Mouse (Mus musculus): ENCODE measurements around the gene Acsm2. TPM values are rescaled to one million over a fixed set of nuclear protein-coding genes. Genes with fewer than 3 reads are reported as not detected.

Acsm2 gene
- polyA plus RNA-seq, 1 experiment from 2014 or later: 0.15 TPM

GRCm38 (mm10) chr7:119519654-119520053 is 34.5 kb upstream of the Acsm2 start:
- Histone ChIP-seq H3K4me1 (ENCODE audit: insufficient read depth) (peaks cover 9% of the 10 kb centered on the region; the same call in 1 of the 2 replicates), H3K27me3 (ENCODE audit: insufficient read depth, low read length) (no peaks in the 10 kb centered on the region), H3K9ac (replicated peaks) (no peak overlapping the region), H3K36me3 (replicated peaks; ENCODE audit: insufficient read depth, low read length) (no peaks in the 10 kb centered on the region), H3K27ac (ENCODE audit: low read depth) (no peak overlapping the region), H3K4me2 (ENCODE audit: low read depth, low read length) (no peak overlapping the region), H3K9me3 (ENCODE audit: low read length) (no peaks in the 10 kb centered on the region), H3K4me3 (ENCODE audit: low read depth, low read length) (no peak overlapping the region)
- ATAC-seq: peak; percentile 62
- peak; percentile 80 for DNase-seq
- 50% methylated on average over 5 of the region's 5 CpGs for WGBS (ENCODE audit: insufficient replicate concordance)
- TF ChIP-seq EP300 (IDR thresholded peaks at IDR 0.05; ENCODE audit: low read depth): no peak
- peak; percentile 88 for TF ChIP-seq CTCF (IDR thresholded peaks at IDR 0.05; ENCODE audit: low read depth)

GRCm38 (mm10) chr7:119521816-119522215 is 32.3 kb upstream of the Acsm2 start:
- Histone ChIP-seq H3K4me3 (ENCODE audit: low read depth, low read length) (no peak overlapping the region), H3K4me1 (ENCODE audit: insufficient read depth) (peaks cover 6% of the 10 kb centered on the region; the same call in 1 of the 2 replicates), H3K27ac (ENCODE audit: low read depth) (no peak overlapping the region), H3K9me3 (ENCODE audit: low read length) (no peaks in the 10 kb centered on the region), H3K4me2 (ENCODE audit: low read depth, low read length) (no peak overlapping the region), H3K9ac (replicated peaks) (no peak overlapping the region), H3K36me3 (replicated peaks; ENCODE audit: insufficient read depth, low read length) (no peaks in the 10 kb centered on the region), H3K27me3 (ENCODE audit: insufficient read depth, low read length) (no peaks in the 10 kb centered on the region)
- ATAC-seq: peak; percentile 68
- no peak for TF ChIP-seq EP300 (IDR thresholded peaks at IDR 0.05; ENCODE audit: low read depth)
- no peak for TF ChIP-seq CTCF (IDR thresholded peaks at IDR 0.05; ENCODE audit: low read depth)
- DNase-seq: peak; percentile 19
- 51% methylated on average over 3 of the region's 3 CpGs for WGBS (ENCODE audit: insufficient replicate concordance)

GRCm38 (mm10) chr7:119522385-119522784 is 31.8 kb upstream of the Acsm2 start:
- 74% methylated on average over 1 of the region's 1 CpGs for WGBS (ENCODE audit: insufficient replicate concordance)
- TF ChIP-seq EP300 (IDR thresholded peaks at IDR 0.05; ENCODE audit: low read depth) (no peak), CTCF (IDR thresholded peaks at IDR 0.05; ENCODE audit: low read depth) (no peak)
- Histone ChIP-seq H3K27ac (ENCODE audit: low read depth) (no peak overlapping the region), H3K4me2 (ENCODE audit: low read depth, low read length) (no peak overlapping the region), H3K9me3 (ENCODE audit: low read length) (no peaks in the 10 kb centered on the region), H3K4me3 (ENCODE audit: low read depth, low read length) (no peak overlapping the region), H3K36me3 (replicated peaks; ENCODE audit: insufficient read depth, low read length) (no peaks in the 10 kb centered on the region), H3K4me1 (ENCODE audit: insufficient read depth) (peaks cover 6% of the 10 kb centered on the region; the same call in 1 of the 2 replicates), H3K27me3 (ENCODE audit: insufficient read depth, low read length) (no peaks in the 10 kb centered on the region), H3K9ac (replicated peaks) (no peak overlapping the region)
- ATAC-seq: no peak
- DNase-seq: no peak

GRCm38 (mm10) chr7:119523389-119523788 is 30.8 kb upstream of the Acsm2 start, which contains the start of gene Pdilt:
Gene Pdilt, minus strand, starts transcription at chr7:119523489.
- DNase-seq: no peak
- ATAC-seq: no peak
- Histone ChIP-seq H3K27ac (ENCODE audit: low read depth) (no peak within 1 kb of the TSS), H3K9ac (replicated peaks) (no peak within 1 kb of the TSS), H3K4me2 (ENCODE audit: low read depth, low read length) (no peak within 1 kb of the TSS), H3K4me1 (ENCODE audit: insufficient read depth) (peaks cover 12% of the 10 kb centered on the region), H3K9me3 (ENCODE audit: low read length) (no peaks in the 10 kb centered on the region), H3K4me3 (ENCODE audit: low read depth, low read length) (no peak within 1 kb of the TSS), H3K27me3 (ENCODE audit: insufficient read depth, low read length) (no peaks in the 10 kb centered on the region), H3K36me3 (replicated peaks; ENCODE audit: insufficient read depth, low read length) (no peaks in the 10 kb centered on the region)
- TF ChIP-seq CTCF (IDR thresholded peaks at IDR 0.05; ENCODE audit: low read depth) (no peak), EP300 (IDR thresholded peaks at IDR 0.05; ENCODE audit: low read depth) (no peak)
- 51% methylated on average over 4 of the region's 4 CpGs for WGBS (ENCODE audit: insufficient replicate concordance)

- DNase-seq (peak; percentile 23), ATAC-seq (peak; percentile 73)
- Histone ChIP-seq H3K4me2 (ENCODE audit: low read depth, low read length) (no peak overlapping the region), H3K27me3 (ENCODE audit: insufficient read depth, low read length) (no peaks in the 10 kb centered on the region), H3K36me3 (replicated peaks; ENCODE audit: insufficient read depth, low read length) (no peaks in the 10 kb centered on the region), H3K9ac (replicated peaks) (0 out of 2 replicates have a peak overlapping the region, but pooled peaks have one; percentile 34), H3K4me3 (ENCODE audit: low read depth, low read length) (no peak overlapping the region), H3K27ac (ENCODE audit: low read depth) (peak overlapping the region; percentile 74), H3K9me3 (ENCODE audit: low read length) (no peaks in the 10 kb centered on the region), H3K4me1 (ENCODE audit: insufficient read depth) (peaks cover 14% of the 10 kb centered on the region)
- 36% methylated on average over 2 of the region's 2 CpGs for WGBS (ENCODE audit: insufficient replicate concordance)
- TF ChIP-seq EP300 (IDR thresholded peaks at IDR 0.05; ENCODE audit: low read depth) (no peak), CTCF (IDR thresholded peaks at IDR 0.05; ENCODE audit: low read depth) (no peak)
Observed at GRCm38 (mm10) chr7:119525881-119526281, 28.3 kb upstream of the Acsm2 start.

- H3K27ac ChIP-seq (ENCODE audit: low read depth): peak overlapping the region; percentile 74
- WGBS (ENCODE audit: insufficient replicate concordance): 81% methylated on average over 13 of the region's 13 CpGs
- DNase-seq: no peak
Observed at GRCm38 (mm10) chr7:119526486-119526885, 27.7 kb upstream of the Acsm2 start.

More at GRCm38 (mm10) chr7:119526486-119526885, 27.7 kb upstream of the Acsm2 start:
- Histone ChIP-seq H3K4me1 (ENCODE audit: insufficient read depth) (peaks cover 14% of the 10 kb centered on the region), H3K36me3 (replicated peaks; ENCODE audit: insufficient read depth, low read length) (no peaks in the 10 kb centered on the region), H3K9me3 (ENCODE audit: low read length) (no peaks in the 10 kb centered on the region), H3K4me2 (ENCODE audit: low read depth, low read length) (0 out of 2 replicates have a peak overlapping the region, but pooled peaks have one; percentile 9), H3K4me3 (ENCODE audit: low read depth, low read length) (no peak overlapping the region), H3K27me3 (ENCODE audit: insufficient read depth, low read length) (no peaks in the 10 kb centered on the region), H3K9ac (replicated peaks) (0 out of 2 replicates have a peak overlapping the region, but pooled peaks have one; percentile 34)
- ATAC-seq: no peak
- TF ChIP-seq CTCF (IDR thresholded peaks at IDR 0.05; ENCODE audit: low read depth) (no peak), EP300 (IDR thresholded peaks at IDR 0.05; ENCODE audit: low read depth) (no peak)

Data from liver, postnatal 0 days (tissue).